In genomic region chr17:49172800-49173150, GRCm38 (mm10) we compare ENCODE assay signal across 12 mouse cellular contexts.
A peak's percentile ranks its signal among the peaks of the same experiment; 100 is the strongest.
DNase-seq lines count a peak whose midpoint lies in the region; ATAC-seq and TF ChIP-seq lines count a peak whose summit lies in the region.
"Had no signal": no experiment of that assay in that cellular context is flagged by ENCODE, and none has a peak within 500 bp of the region (broad histone marks: within the 10 kb centered on the region; RNA-seq: fewer than 3 reads in every experiment).

No protein-coding gene starts in this region.

- ATAC-seq in forebrain, embryonic 15.5 days (replicated peaks), result peak; percentile 18; the same call in 1 of the 2 replicates
- ATAC-seq in hindbrain, embryonic 16.5 days, result peak; percentile 49
- ATAC-seq in neural tube, embryonic 15.5 days (ENCODE audit: low FRiP score), result no peak

- no peak for TF ChIP-seq CTCF in cerebellum, adult 2 months (IDR thresholded peaks at IDR 0.05; ENCODE audit: borderline replicate concordance, insufficient read depth, low read depth, low read length)

- no peak overlapping the region for H3K4me2 ChIP-seq in forebrain, embryonic 15.5 days (replicated peaks)
- H3K4me2 ChIP-seq in hindbrain, embryonic 16.5 days (ENCODE audit: low read length), result no peak overlapping the region
- peak overlapping the region; percentile 65; the same call in 1 of the 2 replicates for H3K4me2 ChIP-seq in neural tube, embryonic 15.5 days

- no peak for DNase-seq in forebrain, embryonic 10.5 days (ENCODE audit: extremely low spot score, low spot score)
- DNase-seq in R1 (ENCODE audit: low read depth, low spot score), result peak; percentile 68
- no peak for DNase-seq in right cerebral cortex, adult 18-20 months
- no peak for DNase-seq in adrenal gland, adult 8-10 months
- no peak for DNase-seq in cerebellum, adult 2 months
- DNase-seq: heart, adult 2 months; lung, adult 18-20 months had no signal

- no peak overlapping the region for H3K4me3 ChIP-seq in forebrain, embryonic 15.5 days
- H3K4me3 ChIP-seq in forebrain, embryonic 10.5 days, result no peak overlapping the region
- no peak overlapping the region for H3K4me3 ChIP-seq in hindbrain, embryonic 16.5 days (ENCODE audit: low read length)
- no peak overlapping the region for H3K4me3 ChIP-seq in neural tube, embryonic 15.5 days (replicated peaks)
- no peak overlapping the region for H3K4me3 ChIP-seq in cerebellum, adult 2 months (replicated peaks; ENCODE audit: insufficient read depth, low read depth, low read length)
- H3K4me3 ChIP-seq: heart, adult 2 months had no signal

- WGBS in forebrain, embryonic 15.5 days, result 56% methylated on average over 8 of the region's 8 CpGs
- 56% methylated on average over 8 of the region's 8 CpGs for WGBS in forebrain, embryonic 10.5 days
- 35% methylated on average over 8 of the region's 8 CpGs for WGBS in hindbrain, embryonic 16.5 days
- 50% methylated on average over 8 of the region's 8 CpGs for WGBS in neural tube, embryonic 15.5 days
- 21% methylated on average over 8 of the region's 8 CpGs for WGBS in cerebellum, adult 2 months

- H3K36me3 ChIP-seq in forebrain, embryonic 15.5 days, result no peaks in the 10 kb centered on the region
- no peaks in the 10 kb centered on the region for H3K36me3 ChIP-seq in forebrain, embryonic 10.5 days (replicated peaks)
- H3K36me3 ChIP-seq in hindbrain, embryonic 16.5 days (ENCODE audit: control insufficient read depth, insufficient read depth, low read length), result no peaks in the 10 kb centered on the region
- H3K36me3 ChIP-seq in neural tube, embryonic 15.5 days, result no peaks in the 10 kb centered on the region
- H3K36me3 ChIP-seq: embryonic facial prominence, embryonic 13.5 days; G1E had no signal

- no peak overlapping the region for H3K27ac ChIP-seq in forebrain, embryonic 15.5 days (replicated peaks)
- no peak overlapping the region for H3K27ac ChIP-seq in forebrain, embryonic 10.5 days
- no peak overlapping the region for H3K27ac ChIP-seq in hindbrain, embryonic 16.5 days (ENCODE audit: low read depth, low read length)
- no peak overlapping the region for H3K27ac ChIP-seq in neural tube, embryonic 15.5 days (replicated peaks)
- H3K27ac ChIP-seq in cerebellum, adult 2 months (ENCODE audit: insufficient read depth, low read length), result no peak overlapping the region
- H3K27ac ChIP-seq: embryonic facial prominence, embryonic 13.5 days; heart, adult 2 months had no signal

- no peak for TF ChIP-seq POLR2A in cerebellum, adult 2 months (IDR thresholded peaks at IDR 0.05; ENCODE audit: borderline replicate concordance, insufficient read depth, low read length)

- no peaks in the 10 kb centered on the region for H3K9me3 ChIP-seq in forebrain, embryonic 15.5 days
- no peaks in the 10 kb centered on the region for H3K9me3 ChIP-seq in forebrain, embryonic 10.5 days
- H3K9me3 ChIP-seq in hindbrain, embryonic 16.5 days (ENCODE audit: control insufficient read depth, low read length), result no peaks in the 10 kb centered on the region
- 0 out of 2 replicates have a peak, but pooled peaks cover 4% of the 10 kb centered on the region for H3K9me3 ChIP-seq in neural tube, embryonic 15.5 days (replicated peaks)
- H3K9me3 ChIP-seq: embryonic facial prominence, embryonic 13.5 days had no signal

- H3K4me1 ChIP-seq in forebrain, embryonic 15.5 days, result peaks cover 19% of the 10 kb centered on the region
- peaks cover 19% of the 10 kb centered on the region for H3K4me1 ChIP-seq in forebrain, embryonic 10.5 days
- H3K4me1 ChIP-seq in hindbrain, embryonic 16.5 days (ENCODE audit: control insufficient read depth, insufficient read depth, low read depth, low read length), result peaks cover 14% of the 10 kb centered on the region
- peaks cover 19% of the 10 kb centered on the region for H3K4me1 ChIP-seq in neural tube, embryonic 15.5 days
- peaks cover 8% of the 10 kb centered on the region for H3K4me1 ChIP-seq in cerebellum, adult 2 months (ENCODE audit: control insufficient read depth, insufficient read depth, low read length)

- no peak overlapping the region for H3K9ac ChIP-seq in forebrain, embryonic 15.5 days (replicated peaks)
- H3K9ac ChIP-seq in hindbrain, embryonic 16.5 days (ENCODE audit: low read depth, low read length), result no peak overlapping the region
- H3K9ac ChIP-seq in neural tube, embryonic 15.5 days (replicated peaks), result no peak overlapping the region
- H3K9ac ChIP-seq: embryonic facial prominence, embryonic 13.5 days had no signal

- no peaks in the 10 kb centered on the region for H3K27me3 ChIP-seq in forebrain, embryonic 15.5 days
- H3K27me3 ChIP-seq in forebrain, embryonic 10.5 days (ENCODE audit: poor library complexity, severe bottlenecking), result peaks cover 44% of the 10 kb centered on the region
- no peaks in the 10 kb centered on the region for H3K27me3 ChIP-seq in hindbrain, embryonic 16.5 days (replicated peaks; ENCODE audit: control insufficient read depth, insufficient read depth, low read length)
- peaks cover 12% of the 10 kb centered on the region for H3K27me3 ChIP-seq in neural tube, embryonic 15.5 days (replicated peaks)
- H3K27me3 ChIP-seq in cerebellum, adult 2 months (ENCODE audit: control insufficient read depth, insufficient read depth, low read length), result no peaks in the 10 kb centered on the region; the same call in 1 of the 2 replicates
